Mouse (Mus musculus) A20 (cell line): ENCODE measurements around the gene Cldn1.

Experiments used
- DNase-seq: peaks from one replicate; pipeline ENCODE4 v3.0.0-alpha.2; 2011; ENCODE audit warnings: low read depth, low spot score

Gene Cldn1

GRCm38 (mm10) chr16:26371325-26372053 lies at the start of gene Cldn1:
TSS of gene Cldn1 (minus strand) at chr16:26371841.
- DNase-seq: no peak

GRCm38 (mm10) chr16:26418616-26419015 lies 47.0 kb upstream of the Cldn1 start:
- no peak for DNase-seq

GRCm38 (mm10) chr16:26404070-26404469 lies 32.4 kb upstream of the Cldn1 start:
- DNase-seq: no peak

- DNase-seq: no peak
Observed at GRCm38 (mm10) chr16:26400971-26401370, 29.3 kb upstream of the Cldn1 start.

GRCm38 (mm10) chr16:26400549-26400948 lies 28.9 kb upstream of the Cldn1 start:
- no peak for DNase-seq

GRCm38 (mm10) chr16:26390936-26391335 lies 19.3 kb upstream of the Cldn1 start:
- no peak for DNase-seq

- DNase-seq: no peak
Observed at GRCm38 (mm10) chr16:26386159-26386558, 14.5 kb upstream of the Cldn1 start.

- no peak for DNase-seq
Observed at GRCm38 (mm10) chr16:26384112-26384649, 12.5 kb upstream of the Cldn1 start.

GRCm38 (mm10) chr16:26377170-26377569 lies 5.5 kb upstream of the Cldn1 start:
- DNase-seq: no peak

- DNase-seq: no peak
Observed at GRCm38 (mm10) chr16:26370127-26370526, 1.5 kb downstream of the Cldn1 start.

GRCm38 (mm10) chr16:26369044-26369730 lies 2.5 kb downstream of the Cldn1 start:
- no peak for DNase-seq

- no peak for DNase-seq
Observed at GRCm38 (mm10) chr16:26368121-26368520, 3.5 kb downstream of the Cldn1 start.

GRCm38 (mm10) chr16:26360694-26361093 lies 10.9 kb downstream of the Cldn1 start:
- no peak for DNase-seq

- DNase-seq: no peak
Observed at GRCm38 (mm10) chr16:26359619-26360018, 12.0 kb downstream of the Cldn1 start.

GRCm38 (mm10) chr16:26358898-26359297 lies 12.7 kb downstream of the Cldn1 start:
- no peak for DNase-seq

- DNase-seq: no peak
Observed at GRCm38 (mm10) chr16:26357863-26358780, 13.5 kb downstream of the Cldn1 start.

- DNase-seq: no peak
Observed at GRCm38 (mm10) chr16:26355513-26355912, 16.1 kb downstream of the Cldn1 start.

- DNase-seq: no peak
Observed at GRCm38 (mm10) chr16:26350786-26351185, 20.9 kb downstream of the Cldn1 start.

GRCm38 (mm10) chr16:26348809-26349208 lies 22.8 kb downstream of the Cldn1 start:
- peak; percentile 11 for DNase-seq

- DNase-seq: no peak
Observed at GRCm38 (mm10) chr16:26316281-26316680, 55.4 kb downstream of the Cldn1 start.

- DNase-seq: no peak
Observed at GRCm38 (mm10) chr16:26314815-26315214, 56.8 kb downstream of the Cldn1 start.

- DNase-seq: no peak
Observed at GRCm38 (mm10) chr16:26309402-26309801, 62.2 kb downstream of the Cldn1 start.
